Mouse (Mus musculus) heart, embryonic 14.5 days (tissue): ENCODE measurements around the gene 9930111J21Rik2. TPM values are rescaled to one million over a fixed set of nuclear protein-coding genes. Genes with fewer than 3 reads are reported as not detected.
"Not testable (repeated sequence)": the region's sequence is repeated elsewhere in the genome, so short reads cannot be mapped to it uniquely, and the experiment has no call there.

Source experiments
- ATAC-seq: fragments of 200-750 bp; cut with Nextera tagmentation; 2 replicates; pipeline ENCODE4 v1.8.0; 2017; ENCODE audit warnings: low read depth, moderate TSS enrichment; ENCODE audit not compliant: insufficient number of reproducible peaks, insufficient read depth, low FRiP score
- H3K27ac ChIP-seq, 2 experiments: fragments of 200-500 bp in 1 of 2; fragments of 300-500 bp in 1 of 2; sonication (generic) in 1 of 2; replicated peaks in 1 of 2; 2 replicates each; pipeline ENCODE4 v1.5.1; 2012 to 2014; ENCODE audit warnings: low read depth in 2 of 2, low read length in 2 of 2, control low read depth in 1 of 2, mild to moderate bottlenecking in 1 of 2, mixed read lengths in 1 of 2; ENCODE audit not compliant: control insufficient read depth in 1 of 2, insufficient read depth in 1 of 2
- H3K27me3 ChIP-seq: fragments of 300-500 bp; sonication (generic); 2 replicates; pipeline ENCODE4 v1.6.1; 2014; ENCODE audit warnings: mild to moderate bottlenecking, low read length, control low read depth; ENCODE audit not compliant: control insufficient read depth, insufficient read depth
- H3K36me3 ChIP-seq: fragments of 300-500 bp; sonication (generic); 2 replicates; pipeline ENCODE4 v1.6.1; 2014; ENCODE audit warnings: mild to moderate bottlenecking, control low read depth, low read length, mixed read lengths; ENCODE audit not compliant: control insufficient read depth, insufficient read depth
- H3K4me1 ChIP-seq, 2 experiments: fragments of 200-500 bp in 1 of 2; fragments of 300-500 bp in 1 of 2; sonication (generic) in 1 of 2; 2 replicates each; pipeline ENCODE4 v1.6.1; 2012 to 2014; ENCODE audit warnings: low read length in 2 of 2, control low read depth in 1 of 2, mixed read lengths in 1 of 2; ENCODE audit not compliant: control insufficient read depth in 2 of 2, insufficient read depth in 2 of 2
- H3K4me2 ChIP-seq: fragments of 300-500 bp; sonication (generic); 2 replicates; pipeline ENCODE4 v1.6.1; 2014; ENCODE audit warnings: mild to moderate bottlenecking, low read length
- H3K4me3 ChIP-seq, 2 experiments: fragments of 200-500 bp in 1 of 2; fragments of 300-500 bp in 1 of 2; sonication (generic) in 1 of 2; 2 replicates each; pipeline ENCODE4 v1.5.1; 2012 to 2014; ENCODE audit warnings: low read length in 2 of 2, mild to moderate bottlenecking in 2 of 2, control low read depth in 1 of 2, low read depth in 1 of 2, moderate library complexity in 1 of 2; ENCODE audit not compliant: control insufficient read depth in 1 of 2, insufficient read depth in 1 of 2
- H3K9ac ChIP-seq: fragments of 300-500 bp; sonication (generic); 2 replicates; pipeline ENCODE4 v1.6.1; 2014; ENCODE audit warnings: mild to moderate bottlenecking, low read length
- H3K9me3 ChIP-seq: fragments of 300-500 bp; sonication (generic); 2 replicates; pipeline ENCODE4 v1.6.1; 2016; ENCODE audit warnings: low read length, control low read depth; ENCODE audit not compliant: control insufficient read depth
- WGBS: fragments of 180-500 bp; shearing (Covaris S2); extraction: QIAGEN DNeasy Blood & Tissue Kit; methylation state at CpG from one replicate; pipeline ENCODE4 v1.1.7; 2014; 5-methylcytosine and 5-hydroxymethylcytosine counted together
- polyA plus RNA-seq: library from polyadenylated mRNA; unstranded; fragments of >200 nt; fragmentation: Nextera tagmentation; extraction: Ambion mirVana; gene quantifications from 2 replicates; pipeline ENCODE4 v1.2.1, GENCODE M21; 2014

Gene 9930111J21Rik2
- polyA plus RNA-seq, 1 experiment from 2014 or later = 0.26 TPM

GRCm38 (mm10) chr11:49012074-49012473 lies 39.0 kb downstream of the 9930111J21Rik2 start:
- not testable (repeated sequence) for H3K4me2 ChIP-seq, H3K27me3 ChIP-seq, H3K9me3 ChIP-seq, H3K9ac ChIP-seq, H3K27ac ChIP-seq, ATAC-seq, H3K36me3 ChIP-seq, H3K4me1 ChIP-seq, H3K4me3 ChIP-seq

GRCm38 (mm10) chr11:49006785-49007184 lies 44.3 kb downstream of the 9930111J21Rik2 start:
- not testable (repeated sequence) for H3K9ac ChIP-seq, H3K4me2 ChIP-seq, H3K27ac ChIP-seq, H3K36me3 ChIP-seq, H3K4me1 ChIP-seq, H3K9me3 ChIP-seq, ATAC-seq, H3K27me3 ChIP-seq, H3K4me3 ChIP-seq
- WGBS = 8% methylated on average over 1 of the region's 1 CpGs

- not testable (repeated sequence) for H3K36me3 ChIP-seq, H3K9me3 ChIP-seq, ATAC-seq, H3K4me1 ChIP-seq, H3K4me3 ChIP-seq, H3K27me3 ChIP-seq, H3K9ac ChIP-seq, H3K27ac ChIP-seq, H3K4me2 ChIP-seq
- WGBS = 36% methylated on average over 2 of the region's 2 CpGs
These were observed 44.7 kb downstream of the 9930111J21Rik2 start for GRCm38 (mm10) chr11:49006317-49006716.

- not testable (repeated sequence) for H3K4me3 ChIP-seq, H3K27me3 ChIP-seq, H3K27ac ChIP-seq, H3K4me2 ChIP-seq, H3K36me3 ChIP-seq, H3K9me3 ChIP-seq, ATAC-seq, H3K9ac ChIP-seq, H3K4me1 ChIP-seq
- 57% methylated on average over 1 of the region's 1 CpGs for WGBS
These were observed 50.6 kb downstream of the 9930111J21Rik2 start for GRCm38 (mm10) chr11:49000411-49000810.

GRCm38 (mm10) chr11:48994018-48994417 lies 57.0 kb downstream of the 9930111J21Rik2 start, which contains the start of gene Tgtp1:
Gene Tgtp1 (minus strand): TSS chr11:48994172.
- H3K27me3 ChIP-seq, H3K4me2 ChIP-seq, H3K9me3 ChIP-seq, H3K27ac ChIP-seq, H3K4me3 ChIP-seq, ATAC-seq, H3K9ac ChIP-seq, H3K4me1 ChIP-seq, H3K36me3 ChIP-seq: not testable (repeated sequence)
- WGBS = 51% methylated on average over 2 of the region's 2 CpGs

DNA sequence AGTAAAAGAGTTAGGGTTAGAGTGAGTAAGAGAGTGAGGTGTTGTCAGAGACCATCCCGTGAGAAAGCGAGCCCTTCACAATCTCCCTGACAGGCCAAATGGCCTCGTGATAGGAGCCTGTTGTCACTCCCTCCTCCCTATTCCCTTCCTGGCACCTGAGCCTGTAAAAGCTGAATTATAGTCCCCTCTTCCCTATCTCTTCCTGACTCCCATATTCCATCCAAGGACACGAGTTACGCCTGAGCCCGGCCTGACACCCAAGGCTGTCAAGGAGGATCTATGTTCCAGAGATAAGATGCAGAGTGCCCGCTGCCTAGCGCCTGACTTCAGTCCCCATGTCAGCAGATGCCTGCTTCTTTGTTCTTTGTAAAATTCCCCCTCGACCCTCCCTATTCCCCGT lies 57.7 kb downstream of the 9930111J21Rik2 start:
- H3K9ac ChIP-seq, H3K4me1 ChIP-seq, ATAC-seq, H3K27me3 ChIP-seq, H3K4me3 ChIP-seq, H3K27ac ChIP-seq, H3K4me2 ChIP-seq, H3K36me3 ChIP-seq, H3K9me3 ChIP-seq: not testable (repeated sequence)
- 7% methylated on average over 10 of the region's 10 CpGs for WGBS

DNA sequence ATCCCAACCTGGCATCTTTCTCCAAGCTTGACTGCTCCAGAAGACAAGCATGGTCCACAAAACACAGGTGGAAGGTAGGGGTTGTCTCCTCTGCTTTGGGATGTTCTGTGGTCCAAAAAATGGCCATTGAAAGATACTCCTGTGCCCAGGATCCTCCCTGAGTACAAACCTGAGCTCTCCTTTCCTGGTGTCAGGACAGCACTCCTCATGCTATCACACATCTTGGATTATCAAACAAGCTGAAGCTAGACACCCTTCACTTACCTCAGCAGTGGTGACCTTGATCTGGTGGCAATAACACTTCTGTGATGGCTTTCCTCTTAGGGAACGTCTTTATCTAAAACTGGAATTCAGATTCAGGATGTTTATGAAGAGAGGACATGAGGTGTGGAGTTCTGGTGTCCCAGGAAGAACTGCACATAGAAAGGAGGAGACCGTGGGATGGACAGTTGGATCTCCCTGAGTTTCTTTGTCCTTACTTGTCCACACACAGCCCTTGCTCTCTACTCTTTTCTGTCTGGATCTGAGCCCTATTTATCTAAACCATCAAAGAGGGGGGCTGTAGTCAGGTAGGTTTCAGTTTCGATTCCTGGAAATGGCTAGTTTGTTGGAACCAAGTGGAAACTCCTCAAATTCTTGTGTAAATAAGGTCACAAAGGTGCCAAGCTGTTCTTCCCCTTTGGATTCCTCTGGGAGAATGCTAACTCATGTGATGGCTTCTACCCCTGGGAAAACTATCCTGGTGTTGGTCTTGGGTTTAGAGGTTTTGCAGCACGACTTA lies 59.1 kb downstream of the 9930111J21Rik2 start, which contains the start of gene Gm12185:
Gene Gm12185, minus strand, starts transcription at position 487 of the 781 bp plus-strand sequence.
- 50% methylated on average over 4 of the region's 4 CpGs for WGBS
- H3K4me2 ChIP-seq, H3K9ac ChIP-seq, H3K9me3 ChIP-seq, H3K27me3 ChIP-seq, H3K4me3 ChIP-seq, H3K36me3 ChIP-seq, H3K27ac ChIP-seq, H3K4me1 ChIP-seq, ATAC-seq: not testable (repeated sequence)

DNA sequence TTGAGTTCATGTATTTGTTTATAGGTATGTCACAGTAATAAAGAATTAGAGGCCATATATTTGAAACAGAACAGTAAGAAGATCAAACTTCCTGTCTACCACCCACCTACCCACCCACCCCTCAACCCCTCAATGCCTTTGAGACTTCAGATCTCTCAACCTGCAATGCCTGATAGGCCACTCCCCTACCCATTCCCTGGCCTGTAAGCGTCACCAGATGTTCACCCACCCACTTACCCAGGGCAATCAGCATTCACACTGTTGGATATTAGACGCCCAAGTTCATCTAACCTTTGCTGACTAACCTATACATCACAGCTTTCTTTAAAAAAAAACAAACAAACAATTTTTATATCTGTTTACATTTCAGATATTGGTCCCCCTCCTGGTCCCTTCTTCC lies 61.1 kb downstream of the 9930111J21Rik2 start:
- not testable (repeated sequence) for H3K4me2 ChIP-seq, H3K9me3 ChIP-seq, H3K9ac ChIP-seq, H3K27ac ChIP-seq, H3K4me1 ChIP-seq, H3K27me3 ChIP-seq, ATAC-seq, H3K4me3 ChIP-seq, H3K36me3 ChIP-seq
- 70% methylated on average over 1 of the region's 2 CpGs for WGBS
